Mouse (Mus musculus): ENCODE measurements at regions not wholly inside any gene's neighbourhood (a gene's known extent, or its start where the extent isn't known, plus 50 kb on each side); places are given as distances from the start of the nearest gene placed in this dataset.

DNA sequence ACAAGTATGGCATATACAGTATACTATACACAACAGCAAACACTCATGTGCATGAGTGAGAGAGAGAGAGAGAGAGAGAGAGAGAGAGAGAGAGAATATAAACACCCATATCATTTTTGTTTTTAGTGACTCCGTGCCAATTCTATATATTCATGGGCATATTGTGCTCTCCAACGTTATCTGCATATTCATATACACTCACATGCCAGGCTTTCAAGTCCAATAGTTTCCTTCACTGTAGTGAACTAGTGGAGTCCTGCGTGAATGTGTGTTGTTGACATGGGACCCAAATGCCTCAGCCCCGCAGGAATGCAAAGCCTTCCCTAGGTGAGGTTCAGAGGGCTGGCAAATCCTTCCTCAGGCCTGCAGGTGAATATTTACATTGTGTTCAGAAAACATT, 53.4 kb upstream of the Nab1 start:
- no peak for ATAC-seq (ENCODE audit: extremely low read depth, insufficient number of reproducible peaks, low FRiP score, poor library complexity, severe bottlenecking)

DNA sequence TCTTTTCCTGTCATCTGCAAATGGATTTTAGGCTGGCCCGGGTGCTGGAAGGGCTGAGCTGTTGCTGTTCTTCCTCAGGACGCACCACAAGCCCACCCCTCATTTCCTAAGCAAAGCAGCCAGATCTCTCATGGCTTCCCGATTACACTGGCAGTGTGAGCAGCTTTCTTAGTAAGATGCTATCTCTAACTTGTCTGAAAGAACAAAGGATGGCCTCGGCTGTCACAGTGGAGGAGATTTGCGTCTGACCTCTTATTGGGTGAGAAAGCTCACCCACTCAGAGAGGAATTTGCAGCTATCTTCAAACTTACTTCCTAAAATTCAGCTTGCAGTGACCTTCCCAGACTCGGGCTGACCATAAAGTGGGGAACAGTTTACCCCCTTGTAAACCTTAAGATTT, 64.7 kb upstream of the Nemp2 start:
- no peak for ATAC-seq (ENCODE audit: extremely low read depth, insufficient number of reproducible peaks, low FRiP score, poor library complexity, severe bottlenecking)

GRCm38 (mm10) chr1:52571674-52572073, 58.8 kb upstream of the Nemp2 start:
- no peak for ATAC-seq (ENCODE audit: extremely low read depth, insufficient number of reproducible peaks, low FRiP score, poor library complexity, severe bottlenecking)

- ATAC-seq (ENCODE audit: extremely low read depth, insufficient number of reproducible peaks, low FRiP score, poor library complexity, severe bottlenecking), result peak; percentile 92
Measured at GRCm38 (mm10) chr1:52578298-52579056, 52.0 kb upstream of the Nemp2 start.

GRCm38 (mm10) chr1:52580132-52580896, 50.2 kb upstream of the Nemp2 start:
- ATAC-seq (ENCODE audit: extremely low read depth, insufficient number of reproducible peaks, low FRiP score, poor library complexity, severe bottlenecking), result no peak
